Mouse (Mus musculus) ES-Bruce4 (cell line): ENCODE data around the gene Htr2a.

ENCODE experiments used
- CTCF ChIP-seq: IDR thresholded peaks from one replicate; pipeline ENCODE4 v1.8.1; 2011; ENCODE audit warnings: low read depth, low read length
- EP300 ChIP-seq: IDR thresholded peaks from 2 replicates; pipeline ENCODE4 v1.6.1; 2011; ENCODE audit warnings: low read depth, low read length; ENCODE audit not compliant: insufficient read depth
- POLR2A ChIP-seq: IDR thresholded peaks from one replicate; pipeline ENCODE4 v1.8.1; 2011; ENCODE audit warnings: low read length; ENCODE audit not compliant: insufficient read depth

- TF ChIP-seq CTCF (no peak), EP300 (no peak), POLR2A (no peak)
These were observed 51.3 kb downstream of the Htr2a start for GRCm38 (mm10) chr14:74691963-74692362.
